Comparison of ENCODE assay signal across 8 mouse cellular contexts in genomic region chr17:45678106-45678505, GRCm38 (mm10). TPM values are rescaled to one million over a fixed set of nuclear protein-coding genes. Genes with fewer than 3 reads are reported as not detected.
DNase-seq lines count a peak whose midpoint lies in the region; ATAC-seq and TF ChIP-seq lines count a peak whose summit lies in the region.
"Had no signal": no experiment of that assay in that cellular context is flagged by ENCODE, and none has a peak within 500 bp of the region (broad histone marks: within the 10 kb centered on the region; RNA-seq: fewer than 3 reads in every experiment).

No protein-coding gene starts in this region.

- H3K27ac ChIP-seq in bone marrow, adult 2 months (ENCODE audit: control insufficient read depth, insufficient read depth, low read depth, low read length, poor library complexity) = no peak overlapping the region
- H3K27ac ChIP-seq in liver, embryonic 14.5 days = no peak overlapping the region

- peaks cover 39% of the 10 kb centered on the region for H3K4me1 ChIP-seq in G1E (ENCODE audit: insufficient read depth, low read depth, low read length)
- H3K4me1 ChIP-seq in bone marrow, adult 2 months (ENCODE audit: control insufficient read depth, insufficient read depth, low read length) = no peaks in the 10 kb centered on the region
- H3K4me1 ChIP-seq in liver, embryonic 14.5 days (replicated peaks; ENCODE audit: control insufficient read depth in 2 of 2, insufficient read depth in 2 of 2, low read length in 1 of 2) = 0 out of 4 replicates have a peak, but pooled peaks cover 0 to 2% of the 10 kb centered on the region in 2 experiments

- no peak for ATAC-seq in G1E (ENCODE audit: extremely low read depth, insufficient number of reproducible peaks, low FRiP score, poor library complexity, severe bottlenecking)
- no peak for ATAC-seq in liver, embryonic 14.5 days (ENCODE audit: insufficient read depth)

- no peak overlapping the region for H3K4me2 ChIP-seq in liver, embryonic 14.5 days (ENCODE audit: low read depth)

- TF ChIP-seq POLR2A in bone marrow, adult 2 months (IDR thresholded peaks at IDR 0.05; ENCODE audit: borderline replicate concordance, control insufficient read depth, low read depth, low read length) = no peak

- TF ChIP-seq CTCF in G1E (IDR thresholded peaks at IDR 0.05; ENCODE audit: low read depth, low read length) = peak; percentile 80
- TF ChIP-seq CTCF in bone marrow, adult 2 months (IDR thresholded peaks at IDR 0.05; ENCODE audit: control insufficient read depth, insufficient read depth, low read length) = peak; percentile 64
- peak; percentile 92 for TF ChIP-seq CTCF in liver, embryonic 14.5 days (IDR thresholded peaks at IDR 0.05; ENCODE audit: low read depth)

- no peaks in the 10 kb centered on the region for H3K9me3 ChIP-seq in G1E (replicated peaks)
- H3K9me3 ChIP-seq in liver, embryonic 14.5 days (ENCODE audit: control insufficient read depth, low read length) = no peaks in the 10 kb centered on the region

- 34% methylated on average over 7 of the region's 7 CpGs for WGBS in bone marrow, adult 2 months
- WGBS in liver, embryonic 14.5 days (ENCODE audit: insufficient replicate concordance) = 30% methylated on average over 7 of the region's 7 CpGs

- H3K9ac ChIP-seq in liver, embryonic 14.5 days (replicated peaks) = no peak overlapping the region

- peaks cover 79% of the 10 kb centered on the region for H3K36me3 ChIP-seq in G1E (replicated peaks)
- no peaks in the 10 kb centered on the region; the same call in 1 of the 2 replicates for H3K36me3 ChIP-seq in liver, embryonic 14.5 days (replicated peaks; ENCODE audit: control insufficient read depth, insufficient read depth, low read depth)

- H3K4me3 ChIP-seq in G1E (ENCODE audit: low read depth, low read length) = no peak overlapping the region
- no peak overlapping the region for H3K4me3 ChIP-seq in bone marrow, adult 2 months (replicated peaks; ENCODE audit: control insufficient read depth, low read depth, low read length)
- no peak overlapping the region for H3K4me3 ChIP-seq in liver, embryonic 14.5 days (ENCODE audit: insufficient read depth in 1 of 2, low read depth in 2 of 2, low read length in 2 of 2)

- no peak for TF ChIP-seq EP300 in liver, embryonic 14.5 days (IDR thresholded peaks at IDR 0.05; ENCODE audit: low read depth)

- H3K27me3 ChIP-seq in G1E (ENCODE audit: insufficient read depth, low read length) = no peaks in the 10 kb centered on the region
- H3K27me3 ChIP-seq in liver, embryonic 14.5 days (ENCODE audit: control insufficient read depth, insufficient read depth, low read length) = no peaks in the 10 kb centered on the region

- peak; percentile 49 for DNase-seq in layer of hippocampus, adult 11-12 months (ENCODE audit: low spot score)
- no peak for DNase-seq in layer of hippocampus, adult 8-10 months (ENCODE audit: low spot score in 2 of 2)
- peak; percentile 53 for DNase-seq in G1E (ENCODE audit: low spot score)
- peak; percentile 89 for DNase-seq in gastrocnemius, postnatal 10 days
- no peak for DNase-seq in liver, embryonic 14.5 days (ENCODE audit: low read depth in 3 of 3, low spot score in 3 of 3)
- peak; percentile 33 for DNase-seq in spleen, adult 12 weeks (ENCODE audit: low spot score)

RNA-seq across cellular contexts. Expression of gene Mrpl14, which starts 8.0 kb away (rescaled TPM):
- 10 to 100 TPM; 36.8 to 48.9 (median 39.1) TPM for total RNA-seq in layer of hippocampus, adult 8-10 months (2022)
- total RNA-seq in G1E (2014; fragmentation: Nextera tagmentation) (36.2 and 36.8 TPM in 2 replicates), G1E (2017) (17.3 and 29.6 TPM in 2 replicates)
- 237 and 310 TPM in 2 replicates for polyA plus RNA-seq in G1E (2012)
- 43.4 and 56.4 TPM in 2 replicates for polyA plus RNA-seq in bone marrow, adult 2 months (2011; ENCODE audit: insufficient read depth, insufficient read length, low replicate concordance, missing spikeins)
- 10 to 100 TPM; 82.3 to 83.5 TPM for total RNA-seq in gastrocnemius, postnatal 10 days (2021)
- 60.8 and 82.6 TPM in 2 replicates for polyA plus RNA-seq in liver, embryonic 14.5 days (2012; rRNA removed)
- 142 and 148 TPM in 2 replicates for polyA plus RNA-seq in liver, embryonic 14.5 days (2014; fragmentation: Nextera tagmentation; extraction: Ambion mirVana)

RNA-seq across cellular contexts. Expression of gene Tmem63b, which starts 8.6 kb away (rescaled TPM):
- 100 to 1,000 TPM; 160 to 184 (median 166) TPM for total RNA-seq in layer of hippocampus, adult 8-10 months (2022)
- 22.6 and 25.0 TPM in 2 replicates for total RNA-seq in G1E (2014; fragmentation: Nextera tagmentation)
- 8.7 and 9.9 TPM in 2 replicates for total RNA-seq in G1E (2017)
- polyA plus RNA-seq in G1E (2012) = 18.6 and 21.6 TPM in 2 replicates
- polyA plus RNA-seq in bone marrow, adult 2 months (2011; ENCODE audit: insufficient read depth, insufficient read length, low replicate concordance, missing spikeins) = 16.2 and 19.1 TPM in 2 replicates
- total RNA-seq in gastrocnemius, postnatal 10 days (2021) = 10 to 100 TPM; 55.0 to 58.2 TPM
- polyA plus RNA-seq in liver, embryonic 14.5 days (2012; rRNA removed) = 10.4 and 11.0 TPM in 2 replicates
- 4.1 and 5.4 TPM in 2 replicates for polyA plus RNA-seq in liver, embryonic 14.5 days (2014; fragmentation: Nextera tagmentation; extraction: Ambion mirVana)

RNA-seq across cellular contexts. Expression of gene Capn11, which starts 19.0 kb away (rescaled TPM):
- 1 to 10 TPM in 1 of 4 experiments, under 1 TPM in 3; 0.22 to 1.1 (median 0.41) TPM for total RNA-seq in layer of hippocampus, adult 8-10 months (2022)
- total RNA-seq in G1E (2014; fragmentation: Nextera tagmentation) (not detected in 2 replicates), G1E (2017) (not detected in 2 replicates)
- not detected in 2 replicates for polyA plus RNA-seq in G1E (2012)
- 6.7 TPM in 1 of 2 replicates, not detected in the other for polyA plus RNA-seq in bone marrow, adult 2 months (2011; ENCODE audit: insufficient read depth, insufficient read length, low replicate concordance, missing spikeins)
- total RNA-seq in gastrocnemius, postnatal 10 days (2021) = under 1 TPM in 1 of 2 experiments, not detected in 1; 0.16 TPM
- polyA plus RNA-seq in liver, embryonic 14.5 days (2012; rRNA removed) = not detected in 2 replicates
- polyA plus RNA-seq in liver, embryonic 14.5 days (2014; fragmentation: Nextera tagmentation; extraction: Ambion mirVana) = not detected in 2 replicates
- polyA plus RNA-seq: neural tube, embryonic 14.5 days had no signal

RNA-seq across cellular contexts. Expression of gene 1600014C23Rik, which starts 55.5 kb away (rescaled TPM):
- not detected for total RNA-seq in layer of hippocampus, adult 8-10 months (2022)
- 11.8 TPM in 1 of 2 replicates, not detected in the other for total RNA-seq in G1E (2014; fragmentation: Nextera tagmentation)
- total RNA-seq in G1E (2017) = 3.6 and 4.4 TPM in 2 replicates
- polyA plus RNA-seq in G1E (2012) = 2.2 and 2.7 TPM in 2 replicates
- polyA plus RNA-seq in bone marrow, adult 2 months (2011; ENCODE audit: insufficient read depth, insufficient read length, low replicate concordance, missing spikeins) = not detected in 2 replicates
- not detected for total RNA-seq in gastrocnemius, postnatal 10 days (2021)
- not detected in 2 replicates for polyA plus RNA-seq in liver, embryonic 14.5 days (2012; rRNA removed)
- not detected in 2 replicates for polyA plus RNA-seq in liver, embryonic 14.5 days (2014; fragmentation: Nextera tagmentation; extraction: Ambion mirVana)
- polyA plus RNA-seq: neural tube, embryonic 14.5 days had no signal

Comparison
In these comparisons a context has a peak if more than half of its experiments do, and no peak if none do; other contexts are left out.
1. DNase-seq: peak in layer of hippocampus, adult 11-12 months (single experiment), G1E (single experiment), gastrocnemius, postnatal 10 days (single experiment) and spleen, adult 12 weeks (single experiment); none in layer of hippocampus, adult 8-10 months (0 of 2) and liver, embryonic 14.5 days (0 of 3).
2. Peak in every context shown above with its lines, with median percentiles within 50 percentile points of each other: CTCF ChIP-seq.